Comparison of ENCODE assay signal across 9 mouse cellular contexts in genomic region chr16:50783784-50784650, GRCm38 (mm10).
DNase-seq lines count a peak whose midpoint lies in the region; ATAC-seq and TF ChIP-seq lines count a peak whose summit lies in the region.
"Had no signal": no experiment of that assay in that cellular context is flagged by ENCODE, and none has a peak within 500 bp of the region (broad histone marks: within the 10 kb centered on the region; RNA-seq: fewer than 3 reads in every experiment).

No protein-coding gene starts in this region.

- no peak for TF ChIP-seq CTCF in lung, embryonic 14.5 days (IDR thresholded peaks at IDR 0.05; ENCODE audit: low read depth)
- TF ChIP-seq CTCF in forebrain, postnatal 0 days (IDR thresholded peaks at IDR 0.05; ENCODE audit: low read depth) = no peak
- TF ChIP-seq CTCF in intestine, postnatal 0 days (IDR thresholded peaks at IDR 0.05; ENCODE audit: low read depth) = no peak

- H3K27ac ChIP-seq in embryonic facial prominence, embryonic 12.5 days = no peak overlapping the region
- H3K27ac ChIP-seq in embryonic facial prominence, embryonic 10.5 days (replicated peaks) = no peak overlapping the region
- no peak overlapping the region for H3K27ac ChIP-seq in lung, embryonic 14.5 days (ENCODE audit: low read depth)
- no peak overlapping the region for H3K27ac ChIP-seq in forebrain, postnatal 0 days (ENCODE audit: low read depth, low read length)
- no peak overlapping the region for H3K27ac ChIP-seq in midbrain, embryonic 15.5 days
- no peak overlapping the region for H3K27ac ChIP-seq in intestine, postnatal 0 days (ENCODE audit: low read depth, low read length)

- H3K27me3 ChIP-seq in embryonic facial prominence, embryonic 12.5 days = no peaks in the 10 kb centered on the region
- H3K27me3 ChIP-seq in embryonic facial prominence, embryonic 10.5 days (replicated peaks; ENCODE audit: low read depth, poor library complexity, severe bottlenecking) = no peaks in the 10 kb centered on the region
- H3K27me3 ChIP-seq in lung, embryonic 14.5 days (ENCODE audit: insufficient read depth, low read length) = no peaks in the 10 kb centered on the region
- no peaks in the 10 kb centered on the region for H3K27me3 ChIP-seq in forebrain, postnatal 0 days (ENCODE audit: insufficient read depth, low read length)
- no peaks in the 10 kb centered on the region for H3K27me3 ChIP-seq in midbrain, embryonic 15.5 days (replicated peaks)
- no peaks in the 10 kb centered on the region for H3K27me3 ChIP-seq in intestine, postnatal 0 days (replicated peaks; ENCODE audit: control insufficient read depth, insufficient read depth, low read length)

- no peaks in the 10 kb centered on the region for H3K36me3 ChIP-seq in embryonic facial prominence, embryonic 12.5 days
- H3K36me3 ChIP-seq in embryonic facial prominence, embryonic 10.5 days (replicated peaks) = no peaks in the 10 kb centered on the region
- H3K36me3 ChIP-seq in lung, embryonic 14.5 days (ENCODE audit: insufficient read depth) = no peaks in the 10 kb centered on the region
- H3K36me3 ChIP-seq in forebrain, postnatal 0 days (ENCODE audit: insufficient read depth) = no peaks in the 10 kb centered on the region
- no peaks in the 10 kb centered on the region for H3K36me3 ChIP-seq in midbrain, embryonic 15.5 days (replicated peaks)
- no peaks in the 10 kb centered on the region for H3K36me3 ChIP-seq in intestine, postnatal 0 days (ENCODE audit: control insufficient read depth, insufficient read depth)

- H3K9me3 ChIP-seq in embryonic facial prominence, embryonic 12.5 days = no peaks in the 10 kb centered on the region
- no peaks in the 10 kb centered on the region for H3K9me3 ChIP-seq in embryonic facial prominence, embryonic 10.5 days
- H3K9me3 ChIP-seq in lung, embryonic 14.5 days (ENCODE audit: low read depth, low read length) = no peaks in the 10 kb centered on the region
- H3K9me3 ChIP-seq in forebrain, postnatal 0 days (ENCODE audit: low read length) = no peaks in the 10 kb centered on the region
- H3K9me3 ChIP-seq in midbrain, embryonic 15.5 days = no peaks in the 10 kb centered on the region
- no peaks in the 10 kb centered on the region for H3K9me3 ChIP-seq in intestine, postnatal 0 days (ENCODE audit: control insufficient read depth)

- H3K4me2 ChIP-seq in embryonic facial prominence, embryonic 12.5 days (replicated peaks) = no peak overlapping the region
- H3K4me2 ChIP-seq in lung, embryonic 14.5 days = no peak overlapping the region
- H3K4me2 ChIP-seq in forebrain, postnatal 0 days (ENCODE audit: low read depth) = peak overlapping the region; percentile 1; the same call in 1 of the 2 replicates
- H3K4me2 ChIP-seq in midbrain, embryonic 15.5 days = peak overlapping the region; percentile 26
- H3K4me2 ChIP-seq in intestine, postnatal 0 days (replicated peaks; ENCODE audit: low read depth) = no peak overlapping the region

- H3K4me1 ChIP-seq in embryonic facial prominence, embryonic 12.5 days = peaks cover 8% of the 10 kb centered on the region; the same call in 1 of the 2 replicates
- H3K4me1 ChIP-seq in embryonic facial prominence, embryonic 10.5 days = peaks cover 13% of the 10 kb centered on the region; the same call in 1 of the 2 replicates
- peaks cover 8% of the 10 kb centered on the region for H3K4me1 ChIP-seq in lung, embryonic 14.5 days (ENCODE audit: insufficient read depth)
- H3K4me1 ChIP-seq in forebrain, postnatal 0 days (ENCODE audit: insufficient read depth) = no peaks in the 10 kb centered on the region
- peaks cover 17% of the 10 kb centered on the region for H3K4me1 ChIP-seq in midbrain, embryonic 15.5 days
- peaks cover 3% of the 10 kb centered on the region; the same call in 1 of the 2 replicates for H3K4me1 ChIP-seq in intestine, postnatal 0 days (replicated peaks; ENCODE audit: control insufficient read depth, insufficient read depth, low read length)

- ATAC-seq in embryonic facial prominence, embryonic 12.5 days (ENCODE audit: insufficient number of reproducible peaks, insufficient read depth, low FRiP score, low TSS enrichment) = 0 out of 2 replicates have a peak, but pooled peaks have one; percentile 52
- ATAC-seq in lung, embryonic 14.5 days (ENCODE audit: insufficient read depth) = peak; percentile 32; the same call in 1 of the 2 replicates
- ATAC-seq in forebrain, postnatal 0 days = peak; percentile 55
- ATAC-seq in midbrain, embryonic 15.5 days (replicated peaks) = peak; percentile 65
- no peak for ATAC-seq in intestine, postnatal 0 days

- no peak overlapping the region for H3K4me3 ChIP-seq in embryonic facial prominence, embryonic 12.5 days
- no peak overlapping the region for H3K4me3 ChIP-seq in embryonic facial prominence, embryonic 10.5 days
- H3K4me3 ChIP-seq in lung, embryonic 14.5 days (ENCODE audit: low read depth, low read length) = no peak overlapping the region
- H3K4me3 ChIP-seq in forebrain, postnatal 0 days (ENCODE audit: low read depth, low read length) = no peak overlapping the region
- no peak overlapping the region for H3K4me3 ChIP-seq in midbrain, embryonic 15.5 days
- H3K4me3 ChIP-seq in intestine, postnatal 0 days (ENCODE audit: low read depth, low read length) = no peak overlapping the region

- WGBS in embryonic facial prominence, embryonic 12.5 days = 53% methylated on average over 20 of the region's 20 CpGs
- 65% methylated on average over 20 of the region's 20 CpGs for WGBS in embryonic facial prominence, embryonic 10.5 days
- WGBS in lung, embryonic 14.5 days = 33% methylated on average over 20 of the region's 20 CpGs
- WGBS in forebrain, postnatal 0 days = 24% methylated on average over 20 of the region's 20 CpGs
- 33% methylated on average over 20 of the region's 20 CpGs for WGBS in midbrain, embryonic 15.5 days
- 64% methylated on average over 20 of the region's 20 CpGs for WGBS in intestine, postnatal 0 days

- no peak for DNase-seq in embryonic facial prominence, embryonic 10.5 days (ENCODE audit: low spot score)
- peak; percentile 26 for DNase-seq in lung, embryonic 14.5 days
- no peak for DNase-seq in lung, postnatal 25 days (ENCODE audit: low spot score)
- DNase-seq in forebrain, postnatal 0 days = peak; percentile 13
- no peak for DNase-seq in liver
- DNase-seq: cerebellum, postnatal 36 days had no signal

- H3K9ac ChIP-seq in embryonic facial prominence, embryonic 12.5 days = no peak overlapping the region
- H3K9ac ChIP-seq in lung, embryonic 14.5 days = no peak overlapping the region
- no peak overlapping the region for H3K9ac ChIP-seq in forebrain, postnatal 0 days
- no peak overlapping the region for H3K9ac ChIP-seq in midbrain, embryonic 15.5 days
- no peak overlapping the region for H3K9ac ChIP-seq in intestine, postnatal 0 days (ENCODE audit: low read depth, low read length)

Comparison
In these comparisons a context has a peak if more than half of its experiments do, and no peak if none do; other contexts are left out.
1. DNase-seq: peak in lung, embryonic 14.5 days (single experiment) and forebrain, postnatal 0 days (single experiment); none in embryonic facial prominence, embryonic 10.5 days (single experiment), lung, postnatal 25 days (single experiment) and liver (single experiment).
2. H3K4me2 ChIP-seq: peak in forebrain, postnatal 0 days (single experiment) and midbrain, embryonic 15.5 days (single experiment); none in embryonic facial prominence, embryonic 12.5 days (single experiment), lung, embryonic 14.5 days (single experiment) and intestine, postnatal 0 days (single experiment).